Mouse (Mus musculus): Measurements from ENCODE around the gene Scn8a.

DNA sequence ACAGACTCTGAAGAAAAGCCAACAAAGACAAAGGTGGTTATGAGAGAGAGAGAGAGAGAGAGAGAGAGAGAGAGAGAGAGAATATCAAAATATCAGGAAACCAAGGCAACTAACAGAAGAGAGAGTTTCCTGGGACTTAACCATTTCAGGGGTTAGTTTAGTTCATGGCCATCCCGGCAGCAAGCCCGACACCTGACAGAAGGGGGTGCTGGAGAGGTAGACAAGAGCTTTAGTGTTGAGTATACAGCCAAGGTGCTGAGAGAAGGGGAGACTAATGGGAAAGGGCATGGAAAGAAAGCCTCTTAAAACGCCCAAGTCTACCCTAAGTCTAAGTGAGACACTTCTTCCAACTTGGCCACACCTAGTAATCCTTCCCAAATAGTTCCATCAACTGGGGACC lies 4.1 kb upstream of the Scn8a start:
- no peak for TF ChIP-seq GATA1 (IDR thresholded peaks at IDR 0.05; ENCODE audit: borderline replicate concordance, low read length)
- no peak for TF ChIP-seq FLI1 (IDR thresholded peaks at IDR 0.05; ENCODE audit: low read length)

Data from megakaryocyte, embryonic 14.5 days (primary cell).